Mouse (Mus musculus) neural tube, embryonic 13.5 days (tissue): Measurements from ENCODE around the gene Actr6. TPM values are rescaled to one million over a fixed set of nuclear protein-coding genes. Genes with fewer than 3 reads are reported as not detected.
"Not testable (repeated sequence)": the region's sequence is repeated elsewhere in the genome, so short reads cannot be mapped to it uniquely, and the experiment has no call there.

Experiments used
- ATAC-seq: fragments of 200-750 bp; cut with Nextera tagmentation; 2 replicates; pipeline ENCODE4 v1.8.0; 2017; ENCODE audit warnings: low read depth, mild to moderate bottlenecking, moderate TSS enrichment, moderate library complexity
- H3K27ac ChIP-seq: fragments of 300-500 bp; sonication (generic); replicated peaks from 2 replicates; pipeline ENCODE4 v1.5.1; 2015; ENCODE audit warnings: moderate library complexity, mild to moderate bottlenecking, inconsistent platforms
- H3K27me3 ChIP-seq: fragments of 300-500 bp; sonication (generic); 2 replicates; pipeline ENCODE4 v1.6.1; 2015; ENCODE audit warnings: mild to moderate bottlenecking, inconsistent platforms
- H3K36me3 ChIP-seq: fragments of 300-500 bp; sonication (generic); 2 replicates; pipeline ENCODE4 v1.6.1; 2015; ENCODE audit warnings: mild to moderate bottlenecking, inconsistent platforms
- H3K4me1 ChIP-seq: fragments of 300-500 bp; sonication (generic); replicated peaks from 2 replicates; pipeline ENCODE4 v1.6.1; 2015; ENCODE audit warnings: inconsistent platforms
- H3K4me2 ChIP-seq: fragments of 300-500 bp; sonication (generic); 2 replicates; pipeline ENCODE4 v1.6.1; 2015; ENCODE audit warnings: inconsistent platforms, mild to moderate bottlenecking, moderate library complexity
- H3K4me3 ChIP-seq: fragments of 300-500 bp; sonication (generic); 2 replicates; pipeline ENCODE4 v1.5.1; 2015; ENCODE audit warnings: mild to moderate bottlenecking, inconsistent platforms
- H3K9ac ChIP-seq: fragments of 300-500 bp; sonication (generic); 2 replicates; pipeline ENCODE4 v1.6.1; 2015; ENCODE audit warnings: moderate library complexity, mild to moderate bottlenecking, inconsistent platforms
- H3K9me3 ChIP-seq: fragments of 300-500 bp; sonication (generic); 2 replicates; pipeline ENCODE4 v1.6.1; 2016; ENCODE audit warnings: inconsistent platforms
- WGBS: fragments of 180-500 bp; shearing (Covaris S2); methylation state at CpG from one replicate; pipeline ENCODE4 v1.1.7; 2015; 5-methylcytosine and 5-hydroxymethylcytosine counted together
- polyA plus RNA-seq: library from polyadenylated mRNA; unstranded; fragments of >200 nt; fragmentation: Nextera tagmentation; extraction: Ambion mirVana; gene quantifications from 2 replicates; pipeline ENCODE4 v1.2.1, GENCODE M21; 2015

Gene Actr6
- polyA plus RNA-seq, 1 experiment from 2014 or later, result 54.7 TPM

- Histone ChIP-seq H3K9ac (no peak overlapping the region), H3K4me1 (peaks cover 13% of the 10 kb centered on the region), H3K4me3 (no peak overlapping the region), H3K27ac (no peak overlapping the region), H3K9me3 (no peaks in the 10 kb centered on the region), H3K27me3 (no peaks in the 10 kb centered on the region), H3K4me2 (no peak overlapping the region), H3K36me3 (no peaks in the 10 kb centered on the region)
- WGBS, result 63% methylated on average over 8 of the region's 8 CpGs
- ATAC-seq, result no peak
Measured at GRCm38 (mm10) chr10:89690021-89690420, 42.1 kb downstream of the Actr6 start.

- Histone ChIP-seq H3K4me1 (peaks cover 33% of the 10 kb centered on the region), H3K27ac (no peak overlapping the region), H3K4me3 (no peak overlapping the region), H3K27me3 (no peaks in the 10 kb centered on the region), H3K9ac (no peak overlapping the region), H3K4me2 (no peak overlapping the region), H3K9me3 (no peaks in the 10 kb centered on the region), H3K36me3 (peaks cover 7% of the 10 kb centered on the region; the same call in 1 of the 2 replicates)
- ATAC-seq, result no peak
- 87% methylated on average over 2 of the region's 2 CpGs for WGBS
Measured at GRCm38 (mm10) chr10:89687455-89687854, 44.6 kb downstream of the Actr6 start.

- Histone ChIP-seq H3K4me1 (peaks cover 33% of the 10 kb centered on the region), H3K36me3 (peaks cover 7% of the 10 kb centered on the region; the same call in 1 of the 2 replicates), H3K27me3 (no peaks in the 10 kb centered on the region), H3K4me2 (peak within 1 kb of the TSS; percentile 83), H3K9ac (peak within 1 kb of the TSS; percentile 96), H3K27ac (peak within 1 kb of the TSS; percentile 75), H3K4me3 (peak within 1 kb of the TSS; percentile 91), H3K9me3 (no peaks in the 10 kb centered on the region)
- ATAC-seq, result peak; percentile 99
- WGBS, result 5% methylated on average over 31 of the region's 31 CpGs
Measured at GRCm38 (mm10) chr10:89686139-89686808, 45.8 kb downstream of the Actr6 start, which contains the start of gene Scyl2. Scyl2 (minus strand) TSS chr10:89686285.

GRCm38 (mm10) chr10:89685391-89686138, 46.5 kb downstream of the Actr6 start:
- Histone ChIP-seq H3K4me3 (peak overlapping the region; percentile 91), H3K9me3 (no peaks in the 10 kb centered on the region), H3K9ac (peak overlapping the region; percentile 96), H3K27ac (peak overlapping the region; percentile 75), H3K4me1 (peaks cover 33% of the 10 kb centered on the region), H3K27me3 (no peaks in the 10 kb centered on the region), H3K36me3 (peaks cover 7% of the 10 kb centered on the region; the same call in 1 of the 2 replicates), H3K4me2 (peak overlapping the region; percentile 83)
- ATAC-seq, result peak; percentile 77
- 2% methylated on average over 40 of the region's 51 CpGs for whole genome bisulfite sequencing

- H3K36me3 ChIP-seq, result peaks cover 7% of the 10 kb centered on the region; the same call in 1 of the 2 replicates
- no peaks in the 10 kb centered on the region for H3K9me3 ChIP-seq
- no peak overlapping the region for H3K4me3 ChIP-seq
- peaks cover 33% of the 10 kb centered on the region for H3K4me1 ChIP-seq
- H3K4me2 ChIP-seq, result no peak overlapping the region
- H3K27me3 ChIP-seq, result no peaks in the 10 kb centered on the region
- ATAC-seq, result no peak
- WGBS, result 81% methylated on average over 10 of the region's 10 CpGs
- no peak overlapping the region for H3K27ac ChIP-seq
- H3K9ac ChIP-seq, result no peak overlapping the region
Measured at GRCm38 (mm10) chr10:89682961-89683360, 49.1 kb downstream of the Actr6 start.

GRCm38 (mm10) chr10:89682157-89682556, 49.9 kb downstream of the Actr6 start:
- H3K27me3 ChIP-seq, result no peaks in the 10 kb centered on the region
- H3K4me3 ChIP-seq, result no peak overlapping the region
- WGBS, result 94% methylated on average over 1 of the region's 1 CpGs
- H3K4me2 ChIP-seq, result no peak overlapping the region
- H3K9me3 ChIP-seq, result no peaks in the 10 kb centered on the region
- H3K36me3 ChIP-seq, result peaks cover 7% of the 10 kb centered on the region; the same call in 1 of the 2 replicates
- H3K4me1 ChIP-seq, result peaks cover 33% of the 10 kb centered on the region
- no peak for ATAC-seq
- no peak overlapping the region for H3K27ac ChIP-seq
- no peak overlapping the region for H3K9ac ChIP-seq

GRCm38 (mm10) chr10:89681706-89682105, 50.4 kb downstream of the Actr6 start:
- H3K9me3 ChIP-seq, result no peaks in the 10 kb centered on the region
- WGBS, result 95% methylated on average over 4 of the region's 4 CpGs
- H3K27ac ChIP-seq, result no peak overlapping the region
- no peaks in the 10 kb centered on the region for H3K27me3 ChIP-seq
- H3K36me3 ChIP-seq, result peaks cover 7% of the 10 kb centered on the region; the same call in 1 of the 2 replicates
- H3K9ac ChIP-seq, result no peak overlapping the region
- no peak overlapping the region for H3K4me2 ChIP-seq
- peaks cover 28% of the 10 kb centered on the region for H3K4me1 ChIP-seq
- ATAC-seq, result no peak
- no peak overlapping the region for H3K4me3 ChIP-seq

GRCm38 (mm10) chr10:89680517-89680916, 51.6 kb downstream of the Actr6 start:
- H3K27me3 ChIP-seq, result no peaks in the 10 kb centered on the region
- no peak overlapping the region for H3K27ac ChIP-seq
- H3K4me2 ChIP-seq, result no peak overlapping the region
- ATAC-seq, result no peak
- no peak overlapping the region for H3K4me3 ChIP-seq
- peaks cover 24% of the 10 kb centered on the region for H3K4me1 ChIP-seq
- peaks cover 7% of the 10 kb centered on the region; the same call in 1 of the 2 replicates for H3K36me3 ChIP-seq
- no peaks in the 10 kb centered on the region for H3K9me3 ChIP-seq
- WGBS, result 89% methylated on average over 3 of the region's 3 CpGs
- no peak overlapping the region for H3K9ac ChIP-seq

- ATAC-seq, result no peak
Measured at GRCm38 (mm10) chr10:89679448-89679847, 52.6 kb downstream of the Actr6 start.

GRCm38 (mm10) chr10:89678054-89678453, 54.0 kb downstream of the Actr6 start:
- WGBS, result 95% methylated on average over 4 of the region's 4 CpGs
- Histone ChIP-seq H3K4me2 (no peak overlapping the region), H3K27me3 (no peaks in the 10 kb centered on the region), H3K27ac (no peak overlapping the region), H3K9ac (no peak overlapping the region), H3K4me1 (0 out of 2 replicates have a peak, but pooled peaks cover 2% of the 10 kb centered on the region), H3K9me3 (no peaks in the 10 kb centered on the region), H3K36me3 (peaks cover 2% of the 10 kb centered on the region; the same call in 1 of the 2 replicates), H3K4me3 (no peak overlapping the region)
- ATAC-seq, result no peak

More at GRCm38 (mm10) chr10:89679448-89679847, 52.6 kb downstream of the Actr6 start:
- Histone ChIP-seq H3K27ac (no peak overlapping the region), H3K36me3 (peaks cover 7% of the 10 kb centered on the region; the same call in 1 of the 2 replicates), H3K9ac (no peak overlapping the region), H3K27me3 (no peaks in the 10 kb centered on the region), H3K4me1 (peaks cover 15% of the 10 kb centered on the region), H3K9me3 (no peaks in the 10 kb centered on the region), H3K4me2 (no peak overlapping the region), H3K4me3 (no peak overlapping the region)
- WGBS, result 94% methylated on average over 1 of the region's 1 CpGs

- no peaks in the 10 kb centered on the region for H3K27me3 ChIP-seq
- WGBS, result 63% methylated on average over 4 of the region's 4 CpGs
- H3K9me3 ChIP-seq, result no peaks in the 10 kb centered on the region
- no peak overlapping the region for H3K27ac ChIP-seq
- H3K9ac ChIP-seq, result no peak overlapping the region
- ATAC-seq, result no peak
- 0 out of 2 replicates have a peak, but pooled peaks cover 3% of the 10 kb centered on the region for H3K36me3 ChIP-seq
- H3K4me2 ChIP-seq, result no peak overlapping the region
- no peaks in the 10 kb centered on the region for H3K4me1 ChIP-seq
- H3K4me3 ChIP-seq, result no peak overlapping the region
Measured at GRCm38 (mm10) chr10:89676609-89677008, 55.5 kb downstream of the Actr6 start.

- over 99% methylated on average over 5 of the region's 5 CpGs for WGBS
Measured at GRCm38 (mm10) chr10:89670371-89670770, 61.7 kb downstream of the Actr6 start.

More at GRCm38 (mm10) chr10:89670371-89670770, 61.7 kb downstream of the Actr6 start:
- not testable (repeated sequence) for H3K4me2 ChIP-seq, H3K36me3 ChIP-seq, H3K27me3 ChIP-seq, ATAC-seq, H3K9ac ChIP-seq, H3K4me1 ChIP-seq, H3K9me3 ChIP-seq, H3K4me3 ChIP-seq, H3K27ac ChIP-seq
